ENCODE assay signal across 12 mouse cellular contexts in the genomic region with DNA sequence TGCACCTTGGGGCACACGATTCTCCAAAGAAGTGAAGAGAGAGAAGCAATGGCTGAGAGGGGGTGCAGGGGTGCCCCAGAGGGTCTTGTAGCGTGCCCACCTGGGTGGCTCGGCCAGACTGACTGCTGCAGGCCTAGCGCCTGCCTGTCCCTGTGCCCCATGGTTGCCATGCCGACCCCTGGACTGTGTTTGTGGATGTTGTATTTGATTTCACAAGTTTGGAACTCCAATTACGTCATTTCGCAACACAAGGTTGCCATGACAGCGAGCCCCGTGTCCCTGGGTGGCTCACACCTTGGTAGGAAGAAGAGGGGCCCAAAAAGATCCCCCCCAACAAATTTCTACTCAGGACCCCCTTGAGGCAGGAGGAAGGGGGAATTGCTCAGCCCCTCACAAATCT. TPM values are rescaled to one million over a fixed set of nuclear protein-coding genes. Genes with fewer than 3 reads are reported as not detected.
"Had no signal": no experiment of that assay in that cellular context is flagged by ENCODE, and none has a peak within 500 bp of the region (broad histone marks: within the 10 kb centered on the region; RNA-seq: fewer than 3 reads in every experiment).

No protein-coding gene starts in this region.

- H3K9me3 ChIP-seq: intestine, embryonic 15.5 days; liver, embryonic 12.5 days had no signal

- H3K9ac ChIP-seq: intestine, embryonic 15.5 days; kidney, embryonic 15.5 days; liver, embryonic 12.5 days; midbrain, embryonic 12.5 days; neural tube, embryonic 13.5 days had no signal

- H3K36me3 ChIP-seq: intestine, embryonic 15.5 days; kidney, embryonic 15.5 days; liver, embryonic 12.5 days; midbrain, embryonic 12.5 days; neural tube, embryonic 13.5 days had no signal

- ATAC-seq: intestine, embryonic 15.5 days; liver, embryonic 12.5 days; midbrain, embryonic 16.5 days had no signal

- H3K27me3 ChIP-seq: intestine, embryonic 15.5 days; kidney, embryonic 15.5 days; liver, embryonic 12.5 days; midbrain, embryonic 12.5 days; neural tube, embryonic 13.5 days had no signal

- H3K4me1 ChIP-seq: intestine, embryonic 15.5 days; liver, embryonic 12.5 days; midbrain, embryonic 12.5 days; neural tube, embryonic 13.5 days had no signal

- H3K4me3 ChIP-seq: intestine, embryonic 15.5 days; kidney, embryonic 15.5 days; liver, embryonic 12.5 days; midbrain, embryonic 12.5 days; neural tube, embryonic 13.5 days had no signal

- H3K27ac ChIP-seq: intestine, embryonic 15.5 days; kidney, embryonic 15.5 days; liver, embryonic 12.5 days; midbrain, embryonic 12.5 days; neural tube, embryonic 13.5 days had no signal

- DNase-seq: kidney, adult 2 months; kidney, postnatal 14 days; retina, postnatal 1 day; thymus, adult 18-20 months; thymus, postnatal 25 days had no signal

- H3K4me2 ChIP-seq: intestine, embryonic 15.5 days; kidney, embryonic 15.5 days; liver, embryonic 12.5 days; midbrain, embryonic 12.5 days; neural tube, embryonic 13.5 days had no signal

RNA-seq across cellular contexts. Expression of a gene that starts 32.4 kb away (rescaled TPM):
- total RNA-seq: megakaryocyte-erythroid progenitor cell, adult 5-6 weeks had no signal
